Mouse (Mus musculus): Measurements from ENCODE around the gene Tor2a.

DNA sequence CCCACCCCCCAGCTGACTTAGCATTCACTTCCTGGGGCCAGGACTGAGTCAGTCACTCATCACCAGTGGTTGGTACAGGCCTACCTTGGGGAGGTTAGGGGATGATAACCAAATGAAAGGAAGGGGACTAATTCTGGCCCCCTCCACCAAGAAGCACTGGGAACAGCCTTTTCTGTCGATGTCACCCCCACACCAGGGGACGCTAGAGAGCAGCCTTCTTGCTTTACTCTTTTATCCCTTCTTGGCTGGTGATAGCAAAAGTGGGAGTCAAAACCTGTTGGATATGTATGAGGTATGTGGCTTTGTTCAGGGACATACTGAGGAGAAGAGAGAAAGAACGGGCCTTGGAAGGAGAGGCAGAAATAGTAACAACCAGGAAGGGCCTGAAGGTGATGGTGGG lies 6.3 kb downstream of the Tor2a start:
- no peak for TF ChIP-seq CTCF (IDR thresholded peaks at IDR 0.05; ENCODE audit: borderline replicate concordance, insufficient read depth, low read depth, low read length)
- no peak for TF ChIP-seq POLR2A (IDR thresholded peaks at IDR 0.05; ENCODE audit: borderline replicate concordance, insufficient read depth, low read length)

All from cerebellum, adult 2 months (tissue).